Mouse (Mus musculus): Measurements from ENCODE around the gene Bcar1. TPM values are rescaled to one million over a fixed set of nuclear protein-coding genes. Genes with fewer than 3 reads are reported as not detected.

The Bcar1 gene
- total and polyA plus RNA-seq, 2 experiments from 2014 or later, result 44.3 to 72.8 TPM

DNA sequence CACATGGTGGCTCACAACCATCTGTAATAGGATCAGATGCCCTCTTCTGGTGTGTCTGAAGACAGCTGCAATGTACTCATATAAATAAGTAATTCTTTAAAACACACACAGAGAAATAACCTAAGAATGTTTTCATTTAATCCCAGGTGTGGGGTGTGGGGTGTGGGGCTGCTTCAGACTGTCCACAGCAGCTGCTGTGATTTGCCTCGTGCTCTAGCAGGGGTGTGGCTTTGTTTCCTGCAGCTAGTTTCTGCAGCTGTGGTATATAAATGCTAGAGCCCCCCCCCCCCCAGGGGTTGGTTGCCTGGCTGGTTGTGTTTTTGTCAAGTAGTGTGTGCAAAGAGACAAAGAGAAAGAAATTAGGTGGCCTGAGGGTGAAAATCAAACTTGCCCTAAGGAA lies 44.6 kb downstream of the Bcar1 start:
- Histone ChIP-seq H3K36me3 (ENCODE audit: insufficient read depth, low read length) (no peaks in the 10 kb centered on the region), H3K4me1 (ENCODE audit: insufficient read depth, low read length) (no peaks in the 10 kb centered on the region), H3K4me2 (ENCODE audit: low read depth, low read length, poor library complexity, severe bottlenecking) (no peak overlapping the region), H3K27me3 (ENCODE audit: insufficient read depth, low read length) (no peaks in the 10 kb centered on the region), H3K9me3 (ENCODE audit: low read length) (no peaks in the 10 kb centered on the region), H3K4me3 (ENCODE audit: low read depth, low read length) (no peak overlapping the region), H3K27ac (ENCODE audit: low read depth, low read length) (no peak overlapping the region), H3K9ac (replicated peaks; ENCODE audit: low read length, poor library complexity, severe bottlenecking) (no peak overlapping the region)
- 27% methylated on average over 1 of the region's 1 CpGs for WGBS
- ATAC-seq (ENCODE audit: low FRiP score), result no peak
- TF ChIP-seq CTCF (IDR thresholded peaks at IDR 0.05), result no peak
- no peak for DNase-seq (ENCODE audit: low spot score)

DNA sequence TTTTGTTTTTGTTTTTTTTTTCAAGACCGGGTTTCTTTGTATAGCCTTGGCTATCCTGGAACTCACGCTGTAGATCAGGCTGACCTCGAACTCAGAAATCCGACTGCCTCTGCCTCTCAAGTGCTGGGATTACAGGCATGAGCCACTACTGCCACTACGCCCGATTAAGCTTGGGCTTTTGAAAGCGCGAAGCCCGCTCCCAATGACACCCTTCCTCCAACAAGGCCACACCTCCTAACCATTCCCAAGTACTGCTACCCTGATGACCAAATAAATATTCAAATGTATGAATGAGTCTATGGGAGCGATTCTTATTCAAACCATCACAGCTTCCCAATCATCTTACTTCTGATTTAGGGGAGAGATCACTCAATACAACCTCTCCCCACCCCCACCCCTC lies 46.0 kb downstream of the Bcar1 start:
- Histone ChIP-seq H3K9ac (replicated peaks; ENCODE audit: low read length, poor library complexity, severe bottlenecking) (no peak overlapping the region), H3K4me3 (ENCODE audit: low read depth, low read length) (no peak overlapping the region), H3K4me2 (ENCODE audit: low read depth, low read length, poor library complexity, severe bottlenecking) (no peak overlapping the region), H3K36me3 (ENCODE audit: insufficient read depth, low read length) (no peaks in the 10 kb centered on the region), H3K27me3 (ENCODE audit: insufficient read depth, low read length) (no peaks in the 10 kb centered on the region), H3K27ac (ENCODE audit: low read depth, low read length) (no peak overlapping the region), H3K9me3 (ENCODE audit: low read length) (no peaks in the 10 kb centered on the region), H3K4me1 (ENCODE audit: insufficient read depth, low read length) (no peaks in the 10 kb centered on the region)
- TF ChIP-seq CTCF (IDR thresholded peaks at IDR 0.05), result no peak
- 80% methylated on average over 10 of the region's 10 CpGs for WGBS
- DNase-seq (ENCODE audit: low spot score) (no peak), ATAC-seq (ENCODE audit: low FRiP score) (no peak)

DNA sequence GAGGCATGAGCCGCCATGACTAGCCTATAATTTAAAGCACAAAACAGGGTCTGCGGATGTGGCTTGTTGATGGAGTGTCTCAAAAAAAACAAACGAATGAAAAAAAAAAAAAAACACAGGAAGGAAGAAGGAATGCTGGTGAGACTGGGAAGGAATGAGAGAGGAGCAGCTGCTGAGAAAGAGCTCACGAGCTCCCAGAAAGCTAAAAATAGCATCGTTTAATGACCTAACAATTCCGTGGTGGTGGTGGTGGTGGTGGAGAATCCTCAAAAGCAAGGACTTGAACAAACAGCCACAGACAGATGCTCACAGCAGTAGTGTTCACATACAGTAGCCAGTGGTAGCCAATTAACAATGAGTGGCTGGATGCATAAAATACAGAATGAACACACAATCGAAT lies 48.2 kb downstream of the Bcar1 start:
- no peak overlapping the region for H3K9ac ChIP-seq (replicated peaks; ENCODE audit: low read length, poor library complexity, severe bottlenecking)
- no peak overlapping the region for H3K4me2 ChIP-seq (ENCODE audit: low read depth, low read length, poor library complexity, severe bottlenecking)
- no peak for TF ChIP-seq CTCF (IDR thresholded peaks at IDR 0.05)
- H3K27ac ChIP-seq (ENCODE audit: low read depth, low read length), result no peak overlapping the region
- H3K9me3 ChIP-seq (ENCODE audit: low read length), result no peaks in the 10 kb centered on the region
- no peaks in the 10 kb centered on the region for H3K27me3 ChIP-seq (ENCODE audit: insufficient read depth, low read length)
- DNase-seq (ENCODE audit: low spot score) (no peak), ATAC-seq (ENCODE audit: low FRiP score) (no peak)
- H3K4me1 ChIP-seq (ENCODE audit: insufficient read depth, low read length), result no peaks in the 10 kb centered on the region
- H3K36me3 ChIP-seq (ENCODE audit: insufficient read depth, low read length), result no peaks in the 10 kb centered on the region
- 71% methylated on average over 7 of the region's 7 CpGs for WGBS
- no peak overlapping the region for H3K4me3 ChIP-seq (ENCODE audit: low read depth, low read length)

DNA sequence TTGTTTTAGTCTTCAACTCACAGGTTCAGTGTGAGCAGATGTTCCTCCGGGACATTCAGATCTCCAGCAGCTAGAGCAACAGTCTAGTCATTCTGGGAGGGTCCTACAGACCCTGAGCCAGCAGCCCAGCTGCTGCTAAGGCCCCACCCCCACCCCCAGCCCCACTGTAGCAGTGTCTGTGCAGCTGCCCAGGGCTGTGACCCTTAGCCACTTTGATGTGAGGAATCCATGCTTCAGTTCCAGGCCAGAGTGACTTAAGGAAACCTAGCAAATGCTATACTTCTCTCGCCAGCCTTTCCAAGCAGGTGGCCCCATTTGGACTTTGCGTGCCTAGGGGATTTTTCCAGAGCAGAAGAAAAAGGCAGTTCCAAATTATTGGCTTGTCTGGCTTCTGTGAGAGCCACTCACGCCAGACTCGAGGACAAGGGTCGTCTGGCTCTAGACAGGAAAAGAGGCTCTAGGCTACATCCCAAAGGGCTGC lies 50.3 kb downstream of the Bcar1 start:
- Histone ChIP-seq H3K9ac (replicated peaks; ENCODE audit: low read length, poor library complexity, severe bottlenecking) (no peak overlapping the region), H3K36me3 (ENCODE audit: insufficient read depth, low read length) (no peaks in the 10 kb centered on the region), H3K4me2 (ENCODE audit: low read depth, low read length, poor library complexity, severe bottlenecking) (no peak overlapping the region), H3K4me1 (ENCODE audit: insufficient read depth, low read length) (no peaks in the 10 kb centered on the region), H3K27ac (ENCODE audit: low read depth, low read length) (no peak overlapping the region), H3K4me3 (ENCODE audit: low read depth, low read length) (no peak overlapping the region), H3K9me3 (ENCODE audit: low read length) (no peaks in the 10 kb centered on the region), H3K27me3 (ENCODE audit: insufficient read depth, low read length) (no peaks in the 10 kb centered on the region)
- DNase-seq (ENCODE audit: low spot score) (no peak), ATAC-seq (ENCODE audit: low FRiP score) (no peak)
- TF ChIP-seq CTCF (IDR thresholded peaks at IDR 0.05), result no peak
- WGBS, result 60% methylated on average over 6 of the region's 6 CpGs

DNA sequence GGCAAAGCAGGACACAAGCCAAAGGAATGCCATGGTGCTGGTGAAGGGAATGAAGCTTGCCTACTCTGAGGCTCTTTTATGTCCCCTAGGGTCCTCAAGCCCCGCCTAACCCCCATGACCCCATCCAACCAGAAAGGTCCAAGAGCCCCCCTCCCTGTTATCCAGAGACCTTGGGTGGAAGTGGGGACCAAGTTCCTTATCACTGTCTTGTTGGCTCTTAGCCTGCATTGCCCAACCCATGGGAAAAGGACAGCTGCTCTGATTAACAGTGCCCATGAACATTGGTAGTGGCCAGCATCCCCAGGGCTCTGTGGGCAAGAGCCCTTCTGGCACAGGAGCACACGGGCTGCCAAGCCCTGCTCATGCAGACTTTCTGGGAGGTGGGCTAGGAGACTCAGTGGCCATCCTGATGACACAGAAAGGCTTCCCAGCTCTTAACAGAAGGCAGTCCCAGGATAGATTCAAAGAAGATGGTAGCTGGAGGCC lies 52.6 kb downstream of the Bcar1 start, which contains the start of gene Ctrb1:
Gene Ctrb1, minus strand, starts transcription at position 51 of the 486 bp plus-strand sequence.
- no peak for TF ChIP-seq CTCF (IDR thresholded peaks at IDR 0.05)
- Histone ChIP-seq H3K36me3 (ENCODE audit: insufficient read depth, low read length) (no peaks in the 10 kb centered on the region), H3K4me1 (ENCODE audit: insufficient read depth, low read length) (no peaks in the 10 kb centered on the region), H3K9me3 (ENCODE audit: low read length) (no peaks in the 10 kb centered on the region), H3K27ac (ENCODE audit: low read depth, low read length) (no peak within 1 kb of the TSS), H3K9ac (replicated peaks; ENCODE audit: low read length, poor library complexity, severe bottlenecking) (no peak within 1 kb of the TSS), H3K27me3 (ENCODE audit: insufficient read depth, low read length) (no peaks in the 10 kb centered on the region), H3K4me2 (ENCODE audit: low read depth, low read length, poor library complexity, severe bottlenecking) (no peak within 1 kb of the TSS), H3K4me3 (ENCODE audit: low read depth, low read length) (no peak within 1 kb of the TSS)
- ATAC-seq (ENCODE audit: low FRiP score) (no peak), DNase-seq (ENCODE audit: low spot score) (no peak)
- 78% methylated on average over 2 of the region's 2 CpGs for WGBS

DNA sequence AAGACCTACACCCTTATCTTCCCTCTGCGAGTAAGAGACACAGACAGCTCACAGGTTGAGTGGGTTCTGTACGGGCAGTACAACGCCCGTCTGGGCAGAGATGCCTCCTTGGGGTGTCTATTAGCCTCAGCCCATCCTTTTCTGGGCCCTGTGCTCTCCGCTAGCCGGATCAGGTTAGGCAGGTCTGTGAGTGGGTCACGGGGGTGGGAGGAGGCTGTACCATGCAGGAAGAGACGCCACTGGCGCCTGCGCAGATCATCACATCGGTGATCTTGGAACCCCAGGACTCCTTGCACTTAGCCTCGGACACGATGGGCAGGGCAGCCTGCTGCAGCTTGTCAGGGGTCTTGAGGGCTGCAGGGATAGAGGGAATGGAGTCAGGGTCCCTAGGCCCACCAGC lies 56.7 kb downstream of the Bcar1 start:
- H3K36me3 ChIP-seq (ENCODE audit: insufficient read depth, low read length), result no peaks in the 10 kb centered on the region
- H3K4me2 ChIP-seq (ENCODE audit: low read depth, low read length, poor library complexity, severe bottlenecking), result no peak overlapping the region
- no peaks in the 10 kb centered on the region for H3K4me1 ChIP-seq (ENCODE audit: insufficient read depth, low read length)
- no peak overlapping the region for H3K9ac ChIP-seq (replicated peaks; ENCODE audit: low read length, poor library complexity, severe bottlenecking)
- ATAC-seq (ENCODE audit: low FRiP score) (no peak), DNase-seq (ENCODE audit: low spot score) (no peak)
- WGBS, result 83% methylated on average over 13 of the region's 13 CpGs
- H3K27ac ChIP-seq (ENCODE audit: low read depth, low read length), result no peak overlapping the region
- H3K27me3 ChIP-seq (ENCODE audit: insufficient read depth, low read length), result no peaks in the 10 kb centered on the region
- H3K9me3 ChIP-seq (ENCODE audit: low read length), result no peaks in the 10 kb centered on the region
- no peak for TF ChIP-seq CTCF (IDR thresholded peaks at IDR 0.05)
- H3K4me3 ChIP-seq (ENCODE audit: low read depth, low read length), result no peak overlapping the region
